Mouse (Mus musculus) heart, postnatal 25 days (tissue): ENCODE measurements around the gene Slco3a1. TPM values are rescaled to one million over a fixed set of nuclear protein-coding genes. Genes with fewer than 3 reads are reported as not detected.
A peak's percentile ranks its signal among the peaks of the same experiment; 100 is the strongest.

ENCODE experiments used
- DNase-seq: peaks from one replicate; pipeline ENCODE4 v3.0.0; 2022; ENCODE audit warnings: low spot score
- intact Hi-C: fragments of 180-260 bp; cut with DNase I; formaldehyde crosslinking; loops from one replicate; pipeline ENCODE4 v1.15.1; 2025
- total RNA-seq, 2 experiments: library from RNA; stranded (reverse); gene quantifications; 2 replicates each; pipeline ENCODE4 v1.2.3; 2021

The Slco3a1 gene
- total RNA-seq, 2 experiments from 2014 or later = 95.3 to 105 TPM

DNA sequence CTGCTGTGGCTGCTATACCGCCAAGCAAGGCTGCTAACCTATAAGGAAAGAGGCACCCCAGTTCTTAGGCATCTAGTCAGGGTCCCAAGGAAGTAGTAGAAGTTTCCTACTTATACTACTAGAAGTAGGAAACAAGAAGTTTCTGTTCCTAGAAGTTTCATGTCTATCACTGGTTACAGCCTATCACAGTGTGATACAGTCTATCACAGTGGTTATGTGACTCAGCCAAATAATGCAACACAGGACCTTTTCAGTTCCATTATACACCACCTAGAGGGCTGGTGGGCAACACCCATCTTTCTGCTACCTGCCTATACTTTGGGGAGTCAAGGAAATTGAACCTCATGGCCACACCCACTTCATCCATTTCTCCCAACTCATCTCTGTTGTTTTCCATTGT is 104.8 kb downstream of the Slco3a1 start:
- no peak for DNase-seq
- intact Hi-C loops = no loop called here

DNA sequence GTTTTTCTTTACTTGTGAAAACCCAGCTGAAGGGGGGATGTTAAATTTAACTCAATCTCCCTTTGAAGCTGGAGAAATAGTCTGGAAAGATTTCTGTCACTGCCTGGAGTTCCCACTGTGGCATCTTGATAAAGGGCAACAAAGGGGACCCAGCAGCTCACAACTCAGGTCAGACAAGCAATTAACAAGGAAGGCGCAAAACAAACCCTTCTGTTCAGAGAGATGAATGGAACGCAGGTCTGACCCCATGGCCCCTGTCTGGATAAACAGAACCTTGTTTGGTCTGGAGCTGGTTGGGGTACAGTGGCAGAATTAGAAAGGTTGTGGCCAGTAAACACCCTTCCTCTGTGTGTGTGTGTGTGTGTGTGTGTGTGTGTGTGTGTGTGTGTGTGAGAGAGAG is 106.8 kb downstream of the Slco3a1 start:
- intact Hi-C loops = no loop called here
- DNase-seq = no peak

DNA sequence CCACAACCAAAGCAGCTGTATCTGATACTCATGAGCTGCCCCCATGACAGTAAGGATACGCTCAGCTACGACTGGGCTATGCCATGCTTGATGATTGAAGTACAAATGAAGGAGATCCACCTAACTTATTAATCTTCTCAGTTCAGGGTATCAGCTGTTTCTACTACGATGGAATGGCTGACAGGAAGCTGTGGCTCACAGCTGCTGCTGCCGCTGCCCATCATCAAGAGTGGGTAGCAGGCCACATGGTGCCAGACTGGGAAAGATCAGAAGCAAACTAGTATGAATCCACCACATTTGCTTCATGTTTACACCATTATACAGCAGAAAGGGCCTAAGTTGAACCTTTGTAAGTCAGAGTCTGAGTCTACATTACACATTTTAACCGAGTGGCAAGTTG is 109.4 kb downstream of the Slco3a1 start:
- intact Hi-C loops = no loop called here
- DNase-seq = no peak

DNA sequence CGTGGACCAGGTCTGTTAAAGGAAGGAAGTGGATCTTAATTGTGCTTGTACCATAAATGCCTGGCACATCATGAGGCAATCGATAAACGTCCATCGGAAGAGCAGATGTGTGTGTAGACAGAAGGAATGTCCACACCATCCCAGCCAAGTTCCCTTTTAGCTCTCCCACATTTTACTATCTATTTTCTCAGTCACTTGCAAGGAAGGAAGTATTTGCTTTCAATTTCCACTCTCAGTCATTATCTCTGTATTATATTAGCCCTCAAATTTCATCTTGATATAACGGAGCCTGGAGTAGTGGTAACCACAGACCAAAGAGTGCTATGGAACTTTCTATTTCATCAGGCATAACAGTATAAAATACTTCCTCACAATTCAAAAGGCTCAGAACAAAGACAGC is 112.2 kb downstream of the Slco3a1 start:
- no peak for DNase-seq
- intact Hi-C loops = no loop called here

DNA sequence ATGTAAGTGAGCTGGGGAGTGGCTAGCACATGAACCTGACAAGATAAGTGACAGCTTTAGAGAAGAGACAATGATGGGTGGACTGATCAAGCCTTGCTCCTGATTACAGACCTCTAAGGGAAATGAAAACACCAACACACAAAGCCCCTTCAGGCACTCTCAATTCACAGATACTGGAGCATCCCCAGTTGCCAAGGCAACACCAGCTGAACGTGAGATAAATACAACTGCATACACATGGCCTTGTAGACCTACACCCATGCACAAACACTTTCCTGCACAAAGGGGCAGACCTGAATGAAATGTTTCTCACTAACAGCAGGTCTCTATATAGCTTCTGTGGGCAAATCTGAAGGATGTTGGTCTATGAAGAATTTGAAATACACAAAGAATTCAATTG is 117.0 kb downstream of the Slco3a1 start:
- intact Hi-C loops = no loop called here
- no peak for DNase-seq

DNA sequence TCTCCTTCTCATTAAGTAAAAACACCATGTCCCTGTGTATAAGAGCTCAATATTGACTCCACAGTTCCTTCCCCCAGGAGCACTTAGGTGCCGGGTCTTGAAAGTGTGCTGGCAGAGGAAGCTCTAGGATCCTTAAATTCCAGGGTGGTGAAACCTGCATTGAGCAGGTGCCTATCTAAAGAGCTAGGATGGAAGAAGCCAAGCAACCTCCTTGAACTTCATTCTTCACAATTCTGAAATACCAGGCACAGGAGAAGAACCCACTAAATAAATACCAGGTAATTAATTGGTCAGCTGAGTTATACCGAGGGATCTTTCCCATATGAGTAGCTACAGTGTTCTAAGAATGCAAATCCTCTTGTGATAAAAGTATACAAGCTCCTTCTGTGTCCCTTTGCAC is 117.9 kb downstream of the Slco3a1 start:
- DNase-seq = no peak
- intact Hi-C loops = no loop called here

DNA sequence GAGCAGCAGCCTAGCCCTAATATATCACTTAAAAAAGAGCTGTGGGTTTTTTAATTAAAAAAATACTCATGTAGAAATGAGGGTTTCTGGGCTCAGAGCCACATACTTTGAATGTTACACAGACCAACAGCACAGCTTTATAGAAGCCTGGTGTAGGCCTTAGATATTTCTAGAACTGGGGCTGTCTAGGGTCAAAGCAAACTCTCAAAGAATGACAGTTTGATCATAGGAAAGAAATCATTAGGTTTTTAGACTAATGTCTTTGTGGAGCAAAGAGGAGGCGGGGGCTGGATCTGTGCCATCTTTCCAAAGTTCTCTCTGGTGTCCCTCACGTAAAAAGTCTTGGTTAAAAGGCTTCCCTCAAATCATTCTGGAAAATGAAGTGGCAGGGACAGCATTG is 121.6 kb downstream of the Slco3a1 start:
- DNase-seq = no peak
- intact Hi-C loops = no loop called here

DNA sequence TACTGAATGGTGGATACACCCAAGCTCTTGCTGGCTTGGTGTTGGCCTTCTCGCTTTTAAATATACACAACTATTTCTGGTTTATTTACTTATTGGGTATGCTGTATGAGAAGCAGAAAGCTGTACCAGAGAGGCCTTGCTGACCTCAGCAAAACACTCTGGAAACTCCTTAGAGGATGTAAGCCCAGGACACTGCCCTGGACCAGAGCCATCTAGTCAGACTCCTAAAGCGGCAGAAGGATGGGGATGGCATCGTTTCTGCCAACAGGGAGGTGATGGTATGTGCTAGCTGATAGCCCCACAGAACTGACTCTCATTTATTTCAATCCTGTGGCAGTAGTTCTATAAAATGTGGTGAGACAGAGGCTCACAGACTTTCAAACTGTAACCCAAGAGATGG is 125.3 kb downstream of the Slco3a1 start:
- intact Hi-C loops = no loop called here
- no peak for DNase-seq

DNA sequence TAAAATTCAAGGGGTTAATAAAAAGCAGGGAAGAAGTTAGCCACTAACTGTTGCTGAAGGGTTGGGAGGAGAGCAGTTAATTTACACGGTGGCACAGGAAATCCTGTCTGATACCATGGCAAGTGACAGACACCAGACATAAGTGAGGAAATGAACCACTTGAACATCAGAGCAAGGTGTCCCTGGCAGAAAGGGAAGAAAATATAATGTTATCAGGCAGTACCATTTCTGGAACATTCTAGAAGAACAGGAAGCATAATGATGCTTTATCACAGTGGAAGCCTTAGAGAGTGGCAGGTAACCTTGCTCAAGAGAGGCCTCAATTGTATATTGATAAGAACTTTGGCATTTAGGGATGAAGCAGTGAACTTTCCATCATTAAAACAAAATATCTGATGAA is 127.4 kb downstream of the Slco3a1 start:
- no peak for DNase-seq
- intact Hi-C loops = loop anchor here (2.0 kb wide), 1 partner anchor 128 kb away; the partner anchor contains the start of gene Slco3a1

DNA sequence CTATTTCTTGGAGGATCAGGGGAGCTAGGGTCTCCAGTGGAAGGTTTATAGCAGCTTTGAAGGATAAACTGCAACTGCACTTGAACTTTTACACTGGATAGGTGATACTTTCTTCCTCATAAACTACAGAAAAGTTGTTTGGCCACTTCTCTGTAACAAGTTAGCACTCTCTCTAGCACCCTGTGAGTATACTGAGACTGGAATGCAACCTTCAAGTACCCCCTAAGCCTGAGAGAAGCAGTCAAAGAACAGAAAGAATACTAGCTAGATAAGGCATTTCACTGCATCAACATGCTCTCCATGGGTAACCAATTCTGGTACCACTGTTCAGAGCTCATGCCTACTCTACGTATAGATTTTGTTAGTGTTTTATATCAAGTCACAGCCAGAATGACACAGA is 128.6 kb downstream of the Slco3a1 start:
- DNase-seq = no peak
- intact Hi-C loops = loop anchor here (2.0 kb wide), 1 partner anchor 129 kb away; the partner anchor contains the start of gene Slco3a1

DNA sequence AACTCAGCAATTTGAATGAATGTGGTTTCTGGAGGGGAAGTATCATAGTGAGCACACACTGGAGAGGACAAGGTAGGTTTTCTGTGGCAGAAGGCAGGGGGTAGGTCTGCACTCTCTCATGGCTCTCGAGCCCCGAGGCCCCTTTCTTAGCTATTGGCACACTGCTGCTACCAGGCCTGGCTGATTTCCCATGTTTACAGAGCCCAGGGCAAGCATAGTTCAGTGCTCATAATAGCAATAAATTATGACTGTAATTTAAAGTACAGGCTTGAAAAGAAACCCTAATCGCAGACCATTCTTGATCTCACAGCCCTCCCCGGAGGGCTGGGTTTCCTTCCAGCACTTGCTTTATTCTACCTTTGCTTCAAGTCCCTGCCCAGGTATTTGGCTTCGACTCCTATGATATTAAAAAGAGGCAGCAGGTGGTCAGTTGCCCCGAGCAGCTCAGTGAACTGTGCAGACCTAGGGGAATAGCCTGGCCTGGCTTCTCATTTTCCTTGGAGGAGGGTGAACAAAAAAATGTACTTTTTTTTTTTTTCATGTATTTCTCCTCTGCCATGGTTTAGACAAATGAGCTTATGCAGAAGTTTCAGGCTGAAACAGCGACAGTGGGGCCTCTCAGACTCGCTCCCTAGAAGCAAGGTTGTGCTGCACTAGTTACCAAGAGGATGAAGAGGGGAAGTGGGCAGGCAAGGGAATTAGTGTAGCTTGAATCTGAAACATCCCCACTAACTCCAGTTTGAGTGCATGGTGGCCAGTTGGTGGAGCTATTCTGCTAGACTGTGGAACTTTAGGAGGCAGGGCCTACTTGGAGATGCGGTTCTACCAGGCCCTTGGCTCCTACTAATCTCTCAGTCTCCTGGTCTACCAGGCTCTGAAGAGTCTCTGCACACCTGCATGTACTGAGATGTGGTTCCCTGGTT is 130.4 kb downstream of the Slco3a1 start:
- intact Hi-C loops = loop anchor here (2.0 to 5.0 kb wide), 3 partner anchors 47 to 438 kb away; no protein-coding TSS in a partner anchor
- DNase-seq = no peak

DNA sequence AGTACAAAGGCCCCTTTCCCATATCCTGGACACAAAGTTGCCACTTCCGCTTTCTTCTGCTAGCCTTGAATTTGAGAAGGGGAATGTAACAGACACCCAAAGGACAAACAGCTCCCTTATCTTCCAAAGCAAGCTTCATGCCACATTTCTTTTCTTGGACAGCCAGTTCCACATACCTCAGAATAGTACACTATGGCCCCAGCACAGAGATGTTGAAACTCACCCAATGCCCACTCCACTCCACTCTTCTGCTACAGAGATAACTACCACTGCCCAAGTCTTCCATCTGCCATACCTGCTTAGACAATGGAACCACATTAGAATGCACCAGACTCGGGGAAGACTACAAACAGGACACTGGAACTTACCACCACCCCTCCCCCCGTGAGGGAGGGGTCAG is 131.3 kb downstream of the Slco3a1 start:
- intact Hi-C loops = loop anchor here (2.0 to 5.0 kb wide), 3 partner anchors 47 to 439 kb away; no protein-coding TSS in a partner anchor
- no peak for DNase-seq

DNA sequence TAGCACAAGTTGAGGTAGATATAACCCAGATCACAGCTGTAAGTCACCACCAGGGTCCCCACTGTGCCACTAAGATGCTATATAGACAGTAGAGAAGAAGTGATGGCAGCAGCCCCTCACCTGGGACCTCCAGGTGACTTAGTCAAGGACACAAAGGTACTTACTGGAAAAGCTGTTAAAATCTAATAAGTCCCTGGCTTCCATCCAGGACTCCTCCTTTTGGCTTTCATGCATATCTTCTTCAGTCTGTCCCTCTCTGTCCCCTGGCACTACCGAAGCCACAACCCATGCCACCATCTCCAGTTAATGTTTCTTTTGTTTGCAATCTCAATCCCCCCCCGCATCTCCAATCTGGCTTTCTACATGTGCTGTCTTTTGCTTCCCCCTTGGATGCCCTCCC is 131.8 kb downstream of the Slco3a1 start:
- intact Hi-C loops = loop anchor here (2.0 to 5.0 kb wide), 3 partner anchors 46 to 440 kb away; no protein-coding TSS in a partner anchor
- DNase-seq = no peak

DNA sequence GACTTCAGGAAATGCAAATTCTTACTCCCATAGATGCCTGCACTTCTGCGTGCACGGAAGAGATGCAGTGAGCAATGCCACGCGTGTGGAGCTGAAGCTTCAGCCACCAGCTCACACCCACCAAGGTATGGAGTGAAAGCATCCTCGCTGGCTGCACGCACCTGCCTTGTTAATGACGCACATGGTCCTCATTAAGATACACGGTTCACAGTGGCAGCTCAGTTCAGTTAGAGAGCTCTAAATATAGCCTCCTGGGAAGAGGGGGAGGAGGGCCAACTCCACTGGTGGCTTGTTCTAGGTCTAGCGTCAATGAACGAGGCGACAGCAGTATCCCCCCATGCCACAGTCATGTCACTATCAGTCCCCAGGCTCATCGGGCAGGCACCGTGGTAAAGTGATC is 132.6 kb downstream of the Slco3a1 start:
- no peak for DNase-seq
- intact Hi-C loops = loop anchor here (2.0 to 5.0 kb wide), 3 partner anchors 45 to 440 kb away; no protein-coding TSS in a partner anchor

DNA sequence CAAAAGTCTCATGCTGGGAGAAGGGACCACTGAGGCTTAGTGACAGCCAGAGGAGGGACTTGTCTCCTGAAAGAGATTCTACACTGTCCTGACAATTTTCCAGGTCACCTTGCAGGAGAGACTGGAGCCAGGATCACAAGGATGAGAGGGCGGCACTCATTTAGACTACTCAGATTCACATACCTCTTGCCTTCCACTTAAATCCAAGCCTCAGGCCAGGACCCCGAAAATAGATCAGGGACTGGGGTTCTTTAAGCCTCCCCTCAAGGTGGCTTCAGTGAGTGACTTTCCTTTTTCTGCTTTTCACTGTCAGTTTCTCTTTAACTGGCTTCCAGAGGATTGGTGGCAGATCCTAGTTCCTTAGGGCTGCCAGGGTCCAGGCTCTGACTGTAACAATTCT is 133.0 kb downstream of the Slco3a1 start:
- intact Hi-C loops = loop anchor here (5.0 kb wide), 2 partner anchors 91 to 441 kb away; no protein-coding TSS in a partner anchor
- no peak for DNase-seq

DNA sequence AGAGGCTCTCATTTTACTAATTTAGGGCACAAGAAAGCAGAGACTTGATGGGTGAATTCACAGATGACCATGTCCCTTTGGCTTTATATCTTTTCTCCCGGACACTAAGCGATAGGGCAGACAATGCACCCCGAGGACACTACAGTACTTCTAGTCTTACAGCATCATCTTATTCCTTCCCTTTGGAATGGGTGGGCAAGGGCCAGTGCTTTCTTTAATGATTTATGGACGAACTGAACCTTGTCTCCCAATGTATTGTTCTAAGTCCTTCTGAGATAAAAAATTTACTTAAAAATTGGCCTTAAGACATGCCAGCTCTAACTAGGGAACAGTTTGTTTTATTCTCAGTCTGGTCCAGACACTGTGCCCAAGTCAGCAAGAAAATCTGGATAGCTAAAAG is 134.9 kb downstream of the Slco3a1 start:
- intact Hi-C loops = loop anchor here (5.0 kb wide), 2 partner anchors 93 to 443 kb away; no protein-coding TSS in a partner anchor
- DNase-seq = no peak

DNA sequence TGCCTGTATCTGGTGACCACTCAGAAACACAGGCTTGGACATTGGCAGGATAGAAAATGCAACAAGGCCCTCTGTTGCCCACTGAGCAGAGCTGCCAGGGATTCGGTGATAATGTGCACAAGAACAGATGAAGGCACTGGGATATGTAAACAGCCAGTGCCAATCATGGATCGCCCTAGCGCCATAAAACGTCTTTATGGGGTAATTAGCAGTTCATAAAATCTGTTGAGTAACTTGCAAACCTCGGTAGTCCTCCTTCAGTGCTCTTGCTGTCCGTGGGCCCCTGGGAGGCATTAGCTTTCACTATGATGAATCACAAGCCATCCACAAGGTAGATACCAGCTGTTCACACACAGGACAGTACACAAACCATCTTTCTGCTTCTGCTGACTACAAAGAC is 137.6 kb downstream of the Slco3a1 start:
- DNase-seq = no peak
- intact Hi-C loops = no loop called here

DNA sequence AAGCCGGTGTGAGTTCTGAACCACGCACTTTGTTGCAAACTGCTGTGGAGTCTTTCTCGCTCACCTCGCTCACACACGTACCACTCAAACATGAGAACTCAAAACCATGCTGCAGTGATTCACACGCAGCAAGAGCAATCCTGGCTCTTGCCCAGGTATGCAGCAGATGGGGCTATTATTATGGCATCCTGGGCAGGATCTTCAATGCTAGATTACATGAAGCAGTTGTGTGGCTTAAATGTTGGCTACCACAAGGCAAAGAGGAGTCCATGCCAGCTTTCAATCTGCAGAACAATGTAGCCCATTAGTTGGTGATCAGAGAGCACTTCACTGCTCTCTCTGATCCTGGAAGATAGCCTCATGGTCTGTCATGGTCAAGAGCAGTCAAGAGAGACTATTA is 139.3 kb downstream of the Slco3a1 start:
- intact Hi-C loops = no loop called here
- no peak for DNase-seq

DNA sequence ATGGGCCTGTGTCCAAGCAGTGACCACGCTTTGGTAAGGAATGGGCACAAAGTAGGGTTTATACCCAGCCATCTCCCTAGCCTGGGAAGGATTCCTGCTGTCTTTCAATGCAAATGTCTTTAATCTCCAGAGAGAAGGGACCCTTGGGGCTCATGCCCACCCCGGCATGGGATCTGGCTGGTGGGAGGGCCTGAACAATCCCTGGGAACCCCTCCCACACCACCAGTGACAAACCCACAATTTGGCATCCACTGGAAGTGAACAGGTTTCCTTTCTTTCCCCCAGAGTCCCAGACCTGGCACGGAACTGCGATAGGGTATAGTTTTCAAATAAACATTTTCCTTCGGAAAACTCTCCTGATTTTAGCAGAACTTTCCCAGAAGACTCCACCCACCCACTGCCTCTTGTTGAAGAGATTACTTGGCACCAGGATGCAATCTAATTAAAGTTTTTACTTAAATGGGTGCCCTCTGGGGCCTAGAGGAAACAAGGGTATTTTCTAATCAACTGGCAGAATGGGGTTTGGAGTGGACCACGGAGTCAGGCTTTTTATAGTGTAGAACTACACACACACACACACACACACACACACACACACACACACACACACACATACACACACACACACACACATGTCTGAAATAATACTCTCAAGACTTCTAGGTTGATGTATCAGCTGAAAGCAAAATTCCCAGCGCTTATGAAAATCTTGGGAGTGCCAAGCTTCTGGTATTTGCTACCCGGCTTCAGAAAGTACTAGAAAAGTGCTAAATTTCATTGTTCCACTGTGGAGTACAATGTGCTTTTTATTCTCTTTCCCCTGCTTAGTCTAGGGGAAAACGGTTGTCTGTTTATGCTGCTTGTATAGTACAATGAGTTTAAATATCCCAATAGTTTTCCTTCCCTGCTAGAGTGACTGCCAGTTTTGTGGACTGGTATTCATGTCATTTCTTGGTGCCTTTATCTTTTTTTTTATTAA is 140.6 kb downstream of the Slco3a1 start:
- intact Hi-C loops = no loop called here
- DNase-seq = no peak

DNA sequence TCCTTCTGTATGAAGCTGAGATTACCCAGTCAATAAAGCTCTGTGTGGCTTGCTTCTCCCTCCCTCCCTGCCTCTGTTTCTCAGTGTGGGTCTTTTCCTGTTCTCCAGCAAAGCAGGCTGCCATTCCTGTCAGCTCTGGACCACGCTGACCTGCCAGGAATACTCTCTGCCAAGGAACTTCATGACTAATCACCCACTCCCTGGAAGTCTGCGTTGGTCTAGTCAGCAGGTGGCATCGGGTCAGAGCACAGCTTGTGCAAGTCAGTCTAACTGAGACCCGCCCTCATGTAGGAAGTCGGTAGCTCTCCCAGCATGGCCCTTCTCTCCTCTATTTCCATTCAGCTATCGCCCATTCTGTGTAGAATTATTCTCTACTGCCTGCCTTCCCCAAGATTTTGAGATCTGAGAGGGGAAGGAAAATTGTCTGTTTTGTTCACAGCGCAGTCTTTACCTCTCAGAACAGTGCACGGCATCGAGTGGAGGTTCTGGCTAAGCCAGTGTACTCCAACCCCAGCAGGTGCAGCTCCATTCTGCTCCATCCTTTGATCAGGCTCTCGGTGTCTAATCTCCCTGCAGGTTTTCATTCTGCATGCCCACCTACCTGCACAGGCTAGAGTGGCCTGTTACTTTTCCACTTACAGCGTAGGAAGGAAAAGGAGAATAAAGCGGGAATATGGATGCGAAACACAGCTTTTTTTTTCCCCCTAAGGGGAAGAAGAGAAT is 145.8 kb downstream of the Slco3a1 start:
- peak; percentile 55 for DNase-seq
- intact Hi-C loops = no loop called here
